Mouse (Mus musculus) erythroid progenitor cell, adult 5-6 weeks (primary cell): Measurements from ENCODE around the gene Tmem243. TPM values are rescaled to one million over a fixed set of nuclear protein-coding genes. Genes with fewer than 3 reads are reported as not detected.
"Not testable (repeated sequence)": the region's sequence is repeated elsewhere in the genome, so short reads cannot be mapped to it uniquely, and the experiment has no call there.

Experiments
- ATAC-seq: replicated peaks from 2 replicates; pipeline ENCODE4 v1.8.0; 2016; ENCODE audit warnings: moderate number of reproducible peaks, mild to moderate bottlenecking, moderate TSS enrichment, inconsistent platforms; ENCODE audit not compliant: poor library complexity, low FRiP score, severe bottlenecking
- total RNA-seq, 2 experiments: library from RNA; stranded (forward) in 1 of 2; stranded (reverse) in 1 of 2; fragments of 150-400 nt in 1 of 2; fragments of 186-747, 209-891 nt in 1 of 2; gene quantifications; 2 replicates each; pipeline versions ENCODE4 v1.2.3 to v1.2.4; 2015 to 2017; ENCODE audit warnings: low replicate concordance in 2 of 2

Tmem243 gene
- total RNA-seq, 2 experiments from 2014 or later, result 3.2 to 19.7 TPM

DNA sequence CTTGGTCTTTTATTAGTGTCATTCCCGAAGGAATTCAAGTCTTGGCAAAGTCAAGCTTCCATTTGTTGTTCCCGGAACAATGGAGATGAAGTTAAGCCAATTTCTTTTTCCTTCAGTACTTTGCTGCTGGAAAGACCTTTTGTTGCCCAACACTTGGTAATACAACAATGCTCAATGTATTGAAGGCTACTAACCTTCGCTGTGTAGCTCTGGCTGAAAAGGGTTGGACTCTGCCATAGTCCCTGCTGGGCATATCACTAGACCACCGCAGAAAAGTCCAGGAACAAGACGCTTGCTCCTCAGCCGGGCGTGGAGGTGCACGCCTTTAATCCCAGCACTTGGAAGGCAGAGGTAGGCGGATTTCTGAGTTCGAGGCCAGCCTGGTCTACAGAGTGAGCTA lies 64.7 kb downstream of the Tmem243 start:
- not testable (repeated sequence) for ATAC-seq

DNA sequence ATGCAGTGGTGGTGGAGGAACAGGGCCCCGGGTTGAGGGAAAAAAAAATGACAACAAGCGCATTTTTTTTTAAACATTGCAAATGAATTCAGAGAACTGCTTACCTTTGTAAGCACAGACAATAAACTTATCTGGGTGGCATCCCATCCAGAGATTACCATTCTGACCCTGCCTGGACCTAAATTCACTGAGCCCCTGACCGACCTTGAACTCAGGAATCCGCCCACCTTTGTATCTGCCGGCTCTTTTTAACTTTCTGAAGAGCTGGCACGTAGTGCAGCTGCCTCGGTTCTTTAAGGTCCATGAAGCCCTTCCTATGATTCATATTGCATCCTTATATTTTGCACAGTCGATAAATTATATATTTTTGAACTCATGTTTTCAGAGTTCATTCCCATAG lies 65.9 kb downstream of the Tmem243 start:
- no peak for ATAC-seq

DNA sequence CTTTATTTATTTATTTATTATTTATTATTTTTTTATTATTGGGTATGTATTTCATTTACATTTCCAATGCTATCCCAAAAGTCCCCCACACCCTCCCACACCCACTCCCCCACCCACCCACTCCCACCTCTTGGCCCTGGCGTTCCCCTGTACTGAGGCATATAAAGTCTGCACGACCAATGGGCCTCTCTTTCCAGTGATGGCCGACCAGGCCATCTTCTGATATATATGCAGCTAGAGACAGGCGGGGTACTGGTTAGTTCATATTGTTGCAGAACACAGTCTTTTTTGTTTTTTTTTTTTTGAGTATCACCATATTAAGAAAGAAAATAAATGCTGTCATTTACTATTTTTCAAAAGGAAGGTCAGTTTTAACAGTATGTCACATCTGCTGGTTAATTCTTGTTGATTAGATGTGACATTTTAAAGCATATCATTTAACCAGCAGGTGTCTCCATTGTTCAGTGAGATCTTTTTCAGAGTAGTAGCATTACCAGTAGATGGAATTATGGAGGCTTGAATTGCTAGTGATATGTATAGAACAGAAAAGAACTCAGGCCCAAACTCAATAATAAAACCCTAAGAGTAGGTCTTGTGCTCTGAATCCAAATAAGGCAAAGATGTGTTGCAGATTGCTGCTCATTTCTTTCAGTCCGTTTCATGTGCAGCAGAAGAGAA lies 69.0 kb downstream of the Tmem243 start:
- ATAC-seq, result not testable (repeated sequence)

DNA sequence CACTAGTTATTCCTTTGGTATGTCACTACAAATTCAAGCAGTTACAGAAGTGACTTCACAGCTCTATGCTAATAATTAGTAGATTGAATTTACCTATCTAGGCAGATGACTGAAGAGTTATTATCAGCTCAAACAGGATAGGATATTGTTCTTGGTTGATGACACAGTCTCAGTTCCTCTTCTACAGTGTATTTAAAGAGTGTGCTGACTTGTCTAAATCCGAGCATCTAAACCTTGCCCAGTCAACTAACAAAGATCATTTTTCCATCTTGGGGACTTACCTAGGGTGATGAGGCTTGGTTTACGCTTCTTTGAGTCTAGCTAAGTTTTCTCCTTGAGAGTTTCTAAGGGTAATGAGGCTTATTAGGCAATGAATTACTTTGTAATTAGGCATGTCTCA lies 72.8 kb downstream of the Tmem243 start:
- no peak for ATAC-seq

DNA sequence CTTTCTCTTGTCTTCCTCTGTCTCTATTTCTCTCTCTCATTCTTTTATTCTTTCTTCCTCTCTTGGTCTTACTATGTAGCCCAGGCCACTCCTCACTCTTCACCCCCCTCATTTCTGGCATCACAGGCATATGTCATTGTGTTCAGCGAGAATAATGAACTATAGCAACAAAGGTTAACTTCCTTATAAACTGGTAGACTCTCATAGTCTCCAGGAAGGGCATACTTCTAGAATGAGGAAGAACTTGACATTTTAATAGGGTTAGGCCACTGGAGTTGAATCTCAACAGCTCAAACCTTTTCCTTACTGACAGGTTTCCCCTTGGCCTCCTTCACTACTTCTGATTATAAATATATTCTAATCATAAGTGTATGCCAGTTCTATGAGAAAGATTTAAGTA lies 86.0 kb downstream of the Tmem243 start:
- no peak for ATAC-seq

Other genes starting within 250 kb of the Tmem243 start
- 218 and 229 TPM in 2 replicates for gene Abcb4, start 207.0 kb upstream of the Tmem243 start, total RNA-seq (2015; ENCODE audit: low replicate concordance)
- gene Abcb4, start 207.0 kb upstream of the Tmem243 start, total RNA-seq (2017; ENCODE audit: low replicate concordance), result 428 and 435 TPM in 2 replicates
- gene Crot, start 103.3 kb upstream of the Tmem243 start, total RNA-seq (2015; ENCODE audit: low replicate concordance), result 7.9 and 15.5 TPM in 2 replicates
- 6.4 and 6.7 TPM in 2 replicates for gene Crot, start 103.3 kb upstream of the Tmem243 start, total RNA-seq (2017; ENCODE audit: low replicate concordance)
- 32.8 and 39.0 TPM in 2 replicates for gene Dmtf1, start 61.1 kb downstream of the Tmem243 start, total RNA-seq (2015; ENCODE audit: low replicate concordance)
- 27.2 and 47.4 TPM in 2 replicates for gene Dmtf1, start 61.1 kb downstream of the Tmem243 start, total RNA-seq (2017; ENCODE audit: low replicate concordance)
- gene 9330182L06Rik, start 165.4 kb downstream of the Tmem243 start, total RNA-seq (2015; ENCODE audit: low replicate concordance), result not detected in 2 replicates
- gene 9330182L06Rik, start 165.4 kb downstream of the Tmem243 start, total RNA-seq (2017; ENCODE audit: low replicate concordance), result 0.30 TPM in 1 of 2 replicates, not detected in the other